Mouse (Mus musculus): ENCODE measurements around the gene Cox7a2l. TPM values are rescaled to one million over a fixed set of nuclear protein-coding genes. Genes with fewer than 3 reads are reported as not detected.

Gene Cox7a2l
- polyA plus RNA-seq, 1 experiment from 2014 or later, result 136 TPM

GRCm38 (mm10) chr17:83545756-83546742 lies 28.9 kb upstream of the Cox7a2l start:
- H3K27ac ChIP-seq, result no peak overlapping the region
- no peaks in the 10 kb centered on the region for H3K36me3 ChIP-seq
- H3K9me3 ChIP-seq, result no peaks in the 10 kb centered on the region
- H3K4me3 ChIP-seq, result peak overlapping the region; percentile 28
- peaks cover 47% of the 10 kb centered on the region for H3K27me3 ChIP-seq
- H3K4me1 ChIP-seq, result peaks cover 9% of the 10 kb centered on the region; the same call in 1 of the 2 replicates
- ATAC-seq (ENCODE audit: insufficient number of reproducible peaks, insufficient read depth, low FRiP score, low TSS enrichment), result no peak
- H3K9ac ChIP-seq, result no peak overlapping the region
- peak overlapping the region; percentile 40 for H3K4me2 ChIP-seq (replicated peaks)
- 9% methylated on average over 35 of the region's 35 CpGs for WGBS

DNA sequence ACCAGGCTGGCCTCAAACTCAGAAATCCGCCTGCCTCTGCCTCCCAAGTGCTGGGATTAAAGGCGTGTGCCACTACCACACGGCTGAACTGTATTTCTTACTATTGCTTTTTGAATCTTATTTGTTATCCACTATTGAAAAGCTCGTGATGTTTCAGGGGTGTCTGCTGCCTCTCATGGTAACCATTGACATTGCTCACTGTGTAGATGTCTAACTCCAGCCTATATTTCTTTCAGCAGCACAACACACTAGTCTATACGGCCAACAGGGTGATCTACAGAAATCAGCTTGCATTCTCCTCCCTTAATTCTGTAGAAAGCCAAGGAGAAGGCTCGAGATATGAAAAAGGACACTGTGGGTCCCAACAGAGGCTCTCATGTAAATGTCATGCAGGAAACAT lies 28.1 kb upstream of the Cox7a2l start:
- Histone ChIP-seq H3K4me2 (replicated peaks) (peak overlapping the region; percentile 40; the same call in 1 of the 2 replicates), H3K27ac (no peak overlapping the region)
- 79% methylated on average over 6 of the region's 6 CpGs for WGBS

DNA sequence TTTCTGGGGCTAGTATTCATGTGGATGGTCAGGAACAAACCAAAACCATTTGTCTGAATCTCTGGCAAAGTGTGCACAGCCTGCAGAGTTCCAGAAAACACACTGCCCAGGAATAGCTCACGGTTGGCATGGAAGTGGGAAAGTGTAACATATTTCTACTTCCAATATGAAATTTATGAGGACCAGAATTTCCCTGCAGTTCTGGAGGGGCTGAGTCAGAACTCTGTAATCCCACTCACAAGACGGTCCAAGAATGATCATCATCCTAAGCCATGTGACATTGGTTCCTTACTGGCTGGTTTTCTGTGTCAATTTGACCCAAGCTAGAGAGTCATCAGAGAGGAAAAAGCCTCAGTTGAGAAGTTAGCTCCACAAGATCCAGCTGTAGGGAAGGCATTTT lies 25.3 kb upstream of the Cox7a2l start:
- Histone ChIP-seq H3K4me1 (peaks cover 15% of the 10 kb centered on the region), H3K4me2 (replicated peaks) (no peak overlapping the region), H3K9ac (no peak overlapping the region), H3K36me3 (no peaks in the 10 kb centered on the region), H3K9me3 (no peaks in the 10 kb centered on the region), H3K27me3 (peaks cover 30% of the 10 kb centered on the region), H3K4me3 (no peak overlapping the region), H3K27ac (no peak overlapping the region)
- no peak for ATAC-seq (ENCODE audit: insufficient number of reproducible peaks, insufficient read depth, low FRiP score, low TSS enrichment)
- 87% methylated on average over 2 of the region's 2 CpGs for WGBS

More for the DNA sequence above, 28.1 kb upstream of the Cox7a2l start:
- Histone ChIP-seq H3K9ac (no peak overlapping the region), H3K9me3 (no peaks in the 10 kb centered on the region), H3K36me3 (no peaks in the 10 kb centered on the region), H3K4me3 (no peak overlapping the region), H3K4me1 (peaks cover 9% of the 10 kb centered on the region; the same call in 1 of the 2 replicates), H3K27me3 (peaks cover 47% of the 10 kb centered on the region)
- ATAC-seq (ENCODE audit: insufficient number of reproducible peaks, insufficient read depth, low FRiP score, low TSS enrichment), result no peak

- Histone ChIP-seq H3K4me1 (peaks cover 10% of the 10 kb centered on the region), H3K27ac (no peak overlapping the region), H3K36me3 (no peaks in the 10 kb centered on the region), H3K4me2 (replicated peaks) (no peak overlapping the region), H3K4me3 (no peak overlapping the region), H3K27me3 (peaks cover 3% of the 10 kb centered on the region), H3K9me3 (no peaks in the 10 kb centered on the region), H3K9ac (no peak overlapping the region)
- WGBS, result 31% methylated on average over 12 of the region's 12 CpGs
- ATAC-seq (ENCODE audit: insufficient number of reproducible peaks, insufficient read depth, low FRiP score, low TSS enrichment), result no peak
These were observed 22.3 kb upstream of the Cox7a2l start for GRCm38 (mm10) chr17:83539262-83540037.

DNA sequence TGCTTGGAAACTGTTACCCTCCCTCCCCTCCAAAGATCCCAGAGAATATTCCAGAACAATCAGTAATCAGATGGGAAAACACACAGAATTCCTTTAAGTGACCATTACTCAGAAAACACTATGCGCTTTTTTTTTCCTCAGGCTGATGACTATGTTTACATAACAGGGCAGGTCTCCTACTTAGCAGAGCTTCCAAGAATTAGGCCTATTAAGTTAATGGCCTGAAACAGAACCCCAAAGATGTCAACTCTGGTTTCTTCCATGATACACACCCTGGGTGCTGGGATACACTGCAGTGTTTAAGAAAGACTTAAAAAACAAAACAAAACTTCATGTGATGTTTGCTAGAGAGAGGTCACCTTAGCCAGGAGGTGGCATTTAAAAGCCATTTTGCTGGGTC lies 21.6 kb upstream of the Cox7a2l start:
- H3K27ac ChIP-seq, result no peak overlapping the region
- ATAC-seq (ENCODE audit: insufficient number of reproducible peaks, insufficient read depth, low FRiP score, low TSS enrichment), result no peak
- WGBS, result 52% methylated on average over 1 of the region's 1 CpGs
- no peak overlapping the region for H3K4me2 ChIP-seq (replicated peaks)
- peaks cover 10% of the 10 kb centered on the region for H3K4me1 ChIP-seq
- H3K9me3 ChIP-seq, result no peaks in the 10 kb centered on the region
- no peak overlapping the region for H3K9ac ChIP-seq
- no peaks in the 10 kb centered on the region for H3K36me3 ChIP-seq
- H3K27me3 ChIP-seq, result no peaks in the 10 kb centered on the region
- H3K4me3 ChIP-seq, result no peak overlapping the region

GRCm38 (mm10) chr17:83538141-83538540 lies 21.0 kb upstream of the Cox7a2l start:
- H3K9ac ChIP-seq, result no peak overlapping the region
- H3K27me3 ChIP-seq, result no peaks in the 10 kb centered on the region
- H3K4me2 ChIP-seq (replicated peaks), result no peak overlapping the region
- H3K9me3 ChIP-seq, result no peaks in the 10 kb centered on the region
- no peak overlapping the region for H3K27ac ChIP-seq
- H3K4me3 ChIP-seq, result no peak overlapping the region
- no peak for ATAC-seq (ENCODE audit: insufficient number of reproducible peaks, insufficient read depth, low FRiP score, low TSS enrichment)
- H3K36me3 ChIP-seq, result no peaks in the 10 kb centered on the region
- peaks cover 10% of the 10 kb centered on the region for H3K4me1 ChIP-seq
- 75% methylated on average over 9 of the region's 9 CpGs for WGBS

DNA sequence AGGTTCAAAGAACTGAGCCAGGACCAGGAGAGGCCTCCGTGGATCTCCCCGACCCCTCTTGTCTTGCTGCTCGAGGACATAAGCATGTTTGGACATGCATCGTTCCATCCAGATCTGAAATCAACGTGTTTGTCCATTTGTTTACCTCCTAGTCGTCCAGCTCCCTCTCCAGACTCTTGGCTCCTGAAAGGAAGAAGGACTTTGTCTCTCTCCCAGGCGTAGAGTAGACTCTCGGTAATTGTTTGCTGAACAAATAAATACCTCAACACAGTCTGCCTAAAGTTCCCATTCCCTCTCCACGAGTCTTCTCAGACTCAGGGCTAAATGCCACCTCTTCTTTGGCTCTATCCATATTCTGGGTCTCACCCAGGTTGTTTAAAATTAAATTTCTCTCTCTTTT lies 16.0 kb upstream of the Cox7a2l start:
- no peaks in the 10 kb centered on the region for H3K36me3 ChIP-seq
- no peak for ATAC-seq (ENCODE audit: insufficient number of reproducible peaks, insufficient read depth, low FRiP score, low TSS enrichment)
- no peaks in the 10 kb centered on the region for H3K9me3 ChIP-seq
- no peak overlapping the region for H3K9ac ChIP-seq
- H3K4me1 ChIP-seq, result peaks cover under 1% of the 10 kb centered on the region; the same call in 1 of the 2 replicates
- no peak overlapping the region for H3K4me2 ChIP-seq (replicated peaks)
- no peak overlapping the region for H3K4me3 ChIP-seq
- 67% methylated on average over 9 of the region's 9 CpGs for WGBS
- no peak overlapping the region for H3K27ac ChIP-seq
- no peaks in the 10 kb centered on the region for H3K27me3 ChIP-seq

DNA sequence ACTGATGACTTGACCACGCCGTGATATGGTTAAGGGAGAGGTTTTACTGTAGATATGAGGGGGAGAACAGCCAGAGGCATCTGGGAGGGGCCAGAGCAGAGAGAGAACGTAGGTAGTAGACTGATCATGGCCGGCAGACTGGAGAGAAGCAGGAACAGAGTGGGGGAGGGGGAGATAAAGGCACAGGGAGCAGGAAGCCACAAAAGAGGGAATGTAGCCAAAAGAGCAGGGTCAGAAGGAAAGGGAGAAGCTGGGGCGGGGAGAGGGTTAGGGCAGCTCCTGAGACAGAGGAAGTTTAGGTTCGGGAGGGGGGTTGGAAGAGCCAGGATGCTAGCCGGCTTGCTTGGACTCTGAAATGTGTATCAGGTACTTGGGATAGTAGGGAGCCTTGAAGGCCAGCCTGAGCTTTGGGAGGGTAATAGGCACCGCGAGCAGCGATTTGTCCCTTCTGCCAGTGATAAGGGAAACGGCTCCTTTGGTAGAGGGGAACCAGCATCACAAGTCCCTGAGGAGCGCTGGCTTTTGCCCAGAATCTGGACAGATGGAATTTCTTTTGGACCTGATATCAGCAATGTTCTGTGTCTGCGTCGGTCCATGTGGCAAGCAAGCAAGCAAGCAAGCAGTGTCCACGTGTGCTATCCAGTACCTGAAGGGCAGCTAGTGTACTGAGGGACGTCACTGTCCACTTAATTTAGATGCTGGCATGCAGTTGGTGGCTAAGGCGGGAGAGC lies 10.7 kb upstream of the Cox7a2l start:
- no peaks in the 10 kb centered on the region for H3K36me3 ChIP-seq
- WGBS, result 17% methylated on average over 17 of the region's 17 CpGs
- no peak; the same call in 1 of the 2 replicates for ATAC-seq (ENCODE audit: insufficient number of reproducible peaks, insufficient read depth, low FRiP score, low TSS enrichment)
- no peak overlapping the region for H3K4me3 ChIP-seq
- H3K27me3 ChIP-seq, result no peaks in the 10 kb centered on the region
- H3K9me3 ChIP-seq, result no peaks in the 10 kb centered on the region
- peaks cover 24% of the 10 kb centered on the region for H3K4me1 ChIP-seq
- H3K4me2 ChIP-seq (replicated peaks), result peak overlapping the region; percentile 33
- H3K27ac ChIP-seq, result peak overlapping the region; percentile 41
- no peak overlapping the region for H3K9ac ChIP-seq

DNA sequence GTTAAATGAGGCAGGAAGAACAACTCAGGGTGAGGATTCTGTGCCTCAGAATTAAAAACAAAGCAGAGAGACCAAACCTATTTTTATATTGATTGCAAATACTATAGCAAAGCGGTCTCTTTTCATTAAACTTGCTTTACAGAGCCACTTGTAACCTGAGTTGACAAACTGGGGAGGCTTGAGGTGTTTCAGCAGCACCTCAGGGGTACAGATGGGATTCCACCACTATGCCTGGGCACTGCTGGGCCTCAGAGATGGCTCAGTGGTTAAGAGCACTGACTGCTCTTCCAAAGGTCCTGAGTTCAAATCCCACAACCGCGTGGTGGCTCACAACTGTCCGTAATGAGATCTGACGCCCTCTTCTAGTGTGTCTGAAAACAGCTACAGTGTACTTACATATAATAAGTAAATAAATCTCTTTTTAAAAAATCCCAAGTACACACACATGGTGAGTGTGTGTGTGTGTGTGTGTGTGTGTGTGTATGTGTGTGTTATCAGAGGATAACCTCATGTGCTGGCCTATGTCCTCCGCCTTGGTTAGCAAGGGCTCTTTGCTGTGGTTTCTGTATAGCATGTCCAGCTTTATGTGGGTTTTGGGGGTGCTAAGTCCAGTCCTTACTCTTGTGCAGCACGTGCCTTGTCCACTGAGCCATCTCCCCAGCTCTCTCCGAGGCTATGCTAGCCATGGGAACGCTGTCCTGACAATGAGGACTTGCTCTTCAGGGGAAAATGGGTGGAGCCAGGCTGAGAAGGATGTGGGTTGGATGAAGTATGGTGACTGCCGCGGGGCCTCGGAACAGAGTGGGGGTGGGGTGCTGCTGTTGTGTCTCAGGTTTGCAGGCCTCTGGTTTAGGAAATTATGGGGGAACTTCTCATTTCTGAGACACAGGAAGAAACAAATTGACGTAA lies 9.7 kb upstream of the Cox7a2l start:
- no peaks in the 10 kb centered on the region for H3K27me3 ChIP-seq
- peak; percentile 70; the same call in 1 of the 2 replicates for ATAC-seq (ENCODE audit: insufficient number of reproducible peaks, insufficient read depth, low FRiP score, low TSS enrichment)
- H3K4me1 ChIP-seq, result peaks cover 24% of the 10 kb centered on the region
- no peak overlapping the region for H3K4me3 ChIP-seq
- no peak overlapping the region for H3K9ac ChIP-seq
- peak overlapping the region; percentile 70 for H3K27ac ChIP-seq
- no peaks in the 10 kb centered on the region for H3K36me3 ChIP-seq
- WGBS, result 29% methylated on average over 13 of the region's 13 CpGs
- H3K4me2 ChIP-seq (replicated peaks), result peak overlapping the region; percentile 33
- H3K9me3 ChIP-seq, result no peaks in the 10 kb centered on the region

GRCm38 (mm10) chr17:83526091-83526561 lies 9.0 kb upstream of the Cox7a2l start:
- Histone ChIP-seq H3K4me1 (peaks cover 24% of the 10 kb centered on the region), H3K27ac (peak overlapping the region; percentile 70), H3K4me2 (replicated peaks) (peak overlapping the region; percentile 11; the same call in 1 of the 2 replicates), H3K36me3 (no peaks in the 10 kb centered on the region), H3K4me3 (no peak overlapping the region), H3K9ac (no peak overlapping the region), H3K27me3 (no peaks in the 10 kb centered on the region), H3K9me3 (no peaks in the 10 kb centered on the region)
- 13% methylated on average over 5 of the region's 5 CpGs for WGBS
- ATAC-seq (ENCODE audit: insufficient number of reproducible peaks, insufficient read depth, low FRiP score, low TSS enrichment), result no peak
